Mouse (Mus musculus): ENCODE measurements around the gene Lrrn3. TPM values are rescaled to one million over a fixed set of nuclear protein-coding genes. Genes with fewer than 3 reads are reported as not detected.
A peak's percentile ranks its signal among the peaks of the same experiment; 100 is the strongest.

The Lrrn3 gene
- polyA plus RNA-seq, 1 experiment from 2014 or later: 118 TPM

DNA sequence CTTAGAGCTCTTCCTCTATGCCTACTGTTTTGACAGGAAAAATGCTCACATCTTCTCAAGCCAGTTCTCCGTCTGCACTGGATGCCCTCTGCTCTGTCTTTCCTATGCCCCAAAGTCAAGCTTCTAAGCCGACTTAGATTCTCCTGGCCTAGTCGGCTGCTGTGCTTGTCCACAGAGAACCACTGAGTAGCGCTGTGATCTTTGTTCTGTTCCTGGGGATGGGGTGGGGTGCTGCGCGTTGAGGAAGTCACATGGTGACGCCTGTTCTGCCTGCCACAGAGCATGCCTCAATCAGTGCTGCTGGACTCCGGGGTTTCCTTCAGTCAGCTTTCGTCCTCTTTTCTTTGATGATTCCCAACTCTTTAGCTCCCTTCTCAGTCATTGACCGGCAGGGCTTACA, 8.4 kb upstream of the Lrrn3 start:
- DNase-seq: peak; percentile 21
- Histone ChIP-seq H3K9ac (replicated peaks; ENCODE audit: low read length) (no peak overlapping the region), H3K4me2 (ENCODE audit: low read length) (no peak overlapping the region), H3K36me3 (ENCODE audit: control insufficient read depth, insufficient read depth, low read length) (no peaks in the 10 kb centered on the region), H3K4me3 (replicated peaks; ENCODE audit: low read depth, low read length) (no peak overlapping the region), H3K27me3 (ENCODE audit: control insufficient read depth, insufficient read depth, low read length) (no peaks in the 10 kb centered on the region), H3K9me3 (ENCODE audit: control insufficient read depth, low read length) (no peaks in the 10 kb centered on the region), H3K4me1 (ENCODE audit: control insufficient read depth, insufficient read depth, low read length) (no peaks in the 10 kb centered on the region), H3K27ac (replicated peaks; ENCODE audit: low read depth, low read length) (no peak overlapping the region)
- ATAC-seq (ENCODE audit: low FRiP score, low TSS enrichment): no peak
- WGBS: 41% methylated on average over 10 of the region's 10 CpGs

DNA sequence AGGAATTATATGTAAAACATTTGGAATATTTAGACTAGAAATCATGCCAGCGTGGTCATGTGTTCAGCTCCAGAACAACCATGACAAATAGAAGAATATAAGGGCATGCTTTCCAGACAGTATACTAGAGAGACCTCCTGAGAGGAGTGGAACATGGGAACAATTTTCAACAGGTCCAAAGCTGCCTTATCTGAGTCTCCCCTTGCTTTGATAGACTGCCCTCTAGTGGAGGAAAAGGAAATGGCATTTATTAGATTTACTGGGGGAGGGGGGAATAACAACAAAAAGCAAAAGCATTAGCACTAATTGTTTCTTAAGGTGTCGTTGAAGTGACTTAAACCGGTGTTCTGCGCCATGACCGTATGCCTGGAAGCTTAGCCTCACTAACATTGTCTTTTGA, 774 bp upstream of the Lrrn3 start:
- no peak overlapping the region for H3K4me3 ChIP-seq (replicated peaks; ENCODE audit: low read depth, low read length)
- no peak overlapping the region for H3K9ac ChIP-seq (replicated peaks; ENCODE audit: low read length)
- H3K4me2 ChIP-seq (ENCODE audit: low read length): no peak overlapping the region
- H3K27ac ChIP-seq (replicated peaks; ENCODE audit: low read depth, low read length): no peak overlapping the region
- no peaks in the 10 kb centered on the region for H3K36me3 ChIP-seq (ENCODE audit: control insufficient read depth, insufficient read depth, low read length)
- H3K27me3 ChIP-seq (ENCODE audit: control insufficient read depth, insufficient read depth, low read length): no peaks in the 10 kb centered on the region
- H3K4me1 ChIP-seq (ENCODE audit: control insufficient read depth, insufficient read depth, low read length): peaks cover 11% of the 10 kb centered on the region
- DNase-seq (peak; percentile 86), ATAC-seq (ENCODE audit: low FRiP score, low TSS enrichment) (no peak)
- no peaks in the 10 kb centered on the region for H3K9me3 ChIP-seq (ENCODE audit: control insufficient read depth, low read length)
- 28% methylated on average over 5 of the region's 5 CpGs for WGBS

DNA sequence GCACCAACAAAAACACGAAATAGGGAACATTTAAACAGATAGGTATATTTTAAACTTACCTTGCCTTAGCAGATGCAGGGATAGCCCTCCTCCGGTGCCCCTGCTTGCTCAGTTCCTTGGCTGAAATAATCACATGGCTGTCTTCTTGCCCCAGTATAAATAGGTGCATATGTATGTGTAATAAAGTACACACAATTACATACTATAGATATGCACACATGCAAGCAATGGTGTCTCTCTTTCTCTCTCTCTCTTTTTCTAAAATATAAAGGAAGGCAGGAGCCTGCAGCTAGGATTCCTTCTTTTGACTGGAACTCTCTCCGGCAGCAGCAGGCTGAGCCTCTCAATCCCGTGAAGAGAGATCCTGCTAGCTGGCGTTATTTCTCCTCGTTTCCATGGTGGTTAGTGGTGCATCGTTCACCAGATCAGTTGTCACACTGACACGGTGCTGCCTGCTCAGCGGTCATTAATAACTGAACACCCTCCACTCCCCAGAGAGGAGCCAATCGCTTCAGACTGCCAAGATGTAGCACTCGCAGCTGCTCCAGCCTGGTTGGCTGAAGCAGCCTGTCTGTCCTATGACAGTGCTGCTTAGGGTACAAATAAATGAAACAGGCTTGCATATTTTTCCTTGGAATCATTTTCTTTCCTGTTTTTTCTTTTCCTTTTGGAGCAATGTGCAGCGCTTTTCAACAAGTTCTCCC, 567 bp downstream of the Lrrn3 start:
- H3K27ac ChIP-seq (replicated peaks; ENCODE audit: low read depth, low read length): peak overlapping the region; percentile 93
- H3K27me3 ChIP-seq (ENCODE audit: control insufficient read depth, insufficient read depth, low read length): no peaks in the 10 kb centered on the region
- H3K4me3 ChIP-seq (replicated peaks; ENCODE audit: low read depth, low read length): peak overlapping the region; percentile 64
- 11% methylated on average over 12 of the region's 12 CpGs for WGBS
- no peaks in the 10 kb centered on the region for H3K36me3 ChIP-seq (ENCODE audit: control insufficient read depth, insufficient read depth, low read length)
- peak; percentile 91 for DNase-seq
- H3K4me2 ChIP-seq (ENCODE audit: low read length): peak overlapping the region; percentile 69
- peak overlapping the region; percentile 84 for H3K9ac ChIP-seq (replicated peaks; ENCODE audit: low read length)
- ATAC-seq (ENCODE audit: low FRiP score, low TSS enrichment): peak; percentile 92
- H3K9me3 ChIP-seq (ENCODE audit: control insufficient read depth, low read length): no peaks in the 10 kb centered on the region
- peaks cover 17% of the 10 kb centered on the region for H3K4me1 ChIP-seq (ENCODE audit: control insufficient read depth, insufficient read depth, low read length)

DNA sequence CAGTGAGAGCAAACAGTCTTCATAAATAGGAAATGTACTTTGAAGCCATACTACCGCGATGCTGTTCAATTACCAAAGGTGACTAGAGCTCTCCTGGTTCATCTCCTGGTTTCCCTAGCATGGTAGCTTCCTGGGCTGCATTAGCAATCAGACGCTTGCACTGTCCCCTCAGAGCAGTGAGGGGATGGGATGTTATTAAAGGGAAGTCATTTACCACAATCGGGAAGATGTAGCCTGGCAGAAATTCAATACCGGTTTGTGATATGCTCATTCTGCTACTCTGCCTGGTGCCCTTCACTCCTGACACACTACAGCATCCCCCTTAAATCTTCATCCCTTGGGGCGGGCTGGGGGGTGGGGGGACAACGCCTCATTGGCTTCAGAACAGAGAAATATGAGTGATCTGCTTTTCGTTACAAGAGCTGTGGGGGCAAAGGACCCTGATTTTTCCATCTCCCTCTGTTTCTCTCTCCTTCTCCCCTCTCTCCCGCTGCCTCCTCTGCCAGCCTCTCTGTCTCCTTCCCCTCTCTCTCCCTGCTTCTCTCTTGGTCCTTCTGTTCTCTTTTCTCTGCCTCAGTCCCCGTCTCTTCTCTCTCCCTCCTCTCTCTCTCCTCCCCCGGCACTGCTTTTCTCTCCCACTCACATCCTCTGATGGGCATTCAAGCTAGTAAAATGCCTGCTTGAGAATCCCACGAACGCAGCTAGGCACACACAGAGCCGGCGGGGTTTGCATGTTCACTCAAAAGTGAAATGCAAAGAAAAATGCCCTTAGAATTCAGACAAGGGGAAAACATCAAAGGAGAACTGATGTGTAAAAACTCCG, 1.3 kb downstream of the Lrrn3 start:
- Histone ChIP-seq H3K9ac (replicated peaks; ENCODE audit: low read length) (peak overlapping the region; percentile 84), H3K4me2 (ENCODE audit: low read length) (peak overlapping the region; percentile 69), H3K27ac (replicated peaks; ENCODE audit: low read depth, low read length) (peak overlapping the region; percentile 93), H3K36me3 (ENCODE audit: control insufficient read depth, insufficient read depth, low read length) (no peaks in the 10 kb centered on the region), H3K4me3 (replicated peaks; ENCODE audit: low read depth, low read length) (peak overlapping the region; percentile 64), H3K9me3 (ENCODE audit: control insufficient read depth, low read length) (no peaks in the 10 kb centered on the region), H3K27me3 (ENCODE audit: control insufficient read depth, insufficient read depth, low read length) (no peaks in the 10 kb centered on the region), H3K4me1 (ENCODE audit: control insufficient read depth, insufficient read depth, low read length) (peaks cover 17% of the 10 kb centered on the region)
- ATAC-seq (ENCODE audit: low FRiP score, low TSS enrichment) (peak; percentile 46), DNase-seq (peak; percentile 80)
- 10% methylated on average over 16 of the region's 16 CpGs for WGBS

DNA sequence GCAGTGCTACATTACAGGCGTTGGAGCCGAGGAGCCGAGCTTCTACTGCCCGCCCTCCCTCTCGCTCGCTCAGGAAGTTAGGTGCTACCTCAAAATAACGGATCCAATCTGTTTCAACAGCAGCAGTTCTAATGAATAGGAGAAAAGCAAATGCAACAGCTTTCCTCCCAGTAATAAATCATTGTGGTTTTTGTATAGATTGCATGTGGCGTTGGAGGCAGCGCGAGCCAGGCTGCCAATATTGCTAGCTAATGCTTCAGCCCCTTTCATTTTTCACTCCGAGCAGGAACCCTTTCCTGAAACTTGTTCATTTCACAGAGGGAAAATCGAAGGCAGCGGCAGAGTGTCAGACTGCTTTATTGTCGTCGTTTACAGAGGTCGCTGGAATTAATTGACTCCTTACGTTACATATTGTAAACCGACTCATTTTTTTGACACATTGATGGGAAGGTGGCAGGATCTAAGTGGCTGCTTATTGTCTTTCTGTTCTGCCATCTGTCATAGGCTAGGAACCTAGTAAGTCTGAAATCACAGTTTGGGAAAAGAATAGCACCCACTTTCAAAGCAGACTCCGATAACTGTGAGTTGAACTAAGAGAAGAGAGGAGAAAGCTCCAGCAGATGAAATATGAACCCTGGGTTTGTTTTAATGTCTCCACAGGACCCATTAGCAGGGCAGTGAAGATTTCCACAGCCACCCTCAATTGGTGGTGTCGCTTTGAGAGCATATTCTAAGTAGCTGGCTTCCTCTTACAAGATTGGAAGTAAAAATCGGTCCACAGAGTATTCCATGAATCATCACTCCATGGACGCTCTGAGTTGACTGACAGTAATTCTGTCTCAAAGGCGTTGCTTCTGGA, 2.4 kb downstream of the Lrrn3 start:
- Histone ChIP-seq H3K27me3 (ENCODE audit: control insufficient read depth, insufficient read depth, low read length) (no peaks in the 10 kb centered on the region), H3K9me3 (ENCODE audit: control insufficient read depth, low read length) (no peaks in the 10 kb centered on the region), H3K9ac (replicated peaks; ENCODE audit: low read length) (peak overlapping the region; percentile 84), H3K4me2 (ENCODE audit: low read length) (peak overlapping the region; percentile 69), H3K36me3 (ENCODE audit: control insufficient read depth, insufficient read depth, low read length) (no peaks in the 10 kb centered on the region), H3K27ac (replicated peaks; ENCODE audit: low read depth, low read length) (peak overlapping the region; percentile 93), H3K4me1 (ENCODE audit: control insufficient read depth, insufficient read depth, low read length) (peaks cover 17% of the 10 kb centered on the region), H3K4me3 (replicated peaks; ENCODE audit: low read depth, low read length) (peak overlapping the region; percentile 64)
- DNase-seq (peak; percentile 67), ATAC-seq (ENCODE audit: low FRiP score, low TSS enrichment) (no peak)
- 23% methylated on average over 23 of the region's 23 CpGs for WGBS

DNA sequence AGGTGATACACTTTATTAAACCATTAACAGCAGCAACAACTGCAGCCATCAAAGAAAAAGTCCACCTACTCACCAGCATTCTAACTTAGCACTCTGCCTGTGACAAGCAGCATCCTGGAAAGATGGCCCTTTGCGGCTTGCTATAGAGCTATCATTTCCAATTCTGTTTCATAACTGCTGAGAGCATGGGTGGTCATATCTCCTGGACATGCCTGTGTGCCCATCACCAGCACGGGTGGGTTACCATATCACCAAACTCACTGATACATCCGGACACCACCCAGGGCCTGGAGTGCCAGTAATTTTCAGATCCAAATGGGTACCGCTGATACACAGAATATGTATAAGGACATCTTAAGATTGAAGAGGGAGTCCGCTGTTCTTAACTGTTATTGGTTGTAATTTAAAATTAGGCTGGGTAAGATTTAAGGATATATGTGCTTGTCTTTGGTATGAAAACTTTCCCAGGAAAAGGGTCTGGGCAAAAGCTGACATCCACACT, 3.1 kb downstream of the Lrrn3 start:
- WGBS: 81% methylated on average over 5 of the region's 5 CpGs

DNA sequence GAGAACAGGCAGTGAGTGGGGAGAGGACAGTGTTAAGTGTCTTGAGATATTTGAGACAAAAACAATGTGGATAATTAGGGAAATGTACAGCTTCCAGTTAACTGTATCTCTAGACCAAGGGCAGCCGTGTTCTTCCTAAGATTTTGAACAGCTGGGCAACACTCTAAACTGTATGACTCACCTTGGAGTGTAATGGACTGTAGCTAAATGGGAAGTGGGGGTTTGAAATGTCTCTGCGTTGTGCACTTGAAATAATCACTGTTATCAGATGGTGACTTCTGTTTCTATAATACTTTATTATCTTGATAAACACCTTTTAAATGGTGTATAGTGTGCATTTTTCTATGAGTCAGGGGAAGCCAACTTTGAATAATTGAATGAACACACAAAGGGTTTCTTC, 4.7 kb downstream of the Lrrn3 start:
- no peak overlapping the region for H3K27ac ChIP-seq (replicated peaks; ENCODE audit: low read depth, low read length)
- no peaks in the 10 kb centered on the region for H3K9me3 ChIP-seq (ENCODE audit: control insufficient read depth, low read length)
- ATAC-seq (ENCODE audit: low FRiP score, low TSS enrichment) (no peak), DNase-seq (no peak)
- H3K4me3 ChIP-seq (replicated peaks; ENCODE audit: low read depth, low read length): no peak overlapping the region
- H3K4me2 ChIP-seq (ENCODE audit: low read length): peak overlapping the region; percentile 69
- no peak overlapping the region for H3K9ac ChIP-seq (replicated peaks; ENCODE audit: low read length)
- H3K4me1 ChIP-seq (ENCODE audit: control insufficient read depth, insufficient read depth, low read length): peaks cover 17% of the 10 kb centered on the region
- no peaks in the 10 kb centered on the region for H3K36me3 ChIP-seq (ENCODE audit: control insufficient read depth, insufficient read depth, low read length)
- 81% methylated on average over 2 of the region's 2 CpGs for WGBS
- H3K27me3 ChIP-seq (ENCODE audit: control insufficient read depth, insufficient read depth, low read length): no peaks in the 10 kb centered on the region

More for the DNA sequence above, 3.1 kb downstream of the Lrrn3 start:
- H3K9ac ChIP-seq (replicated peaks; ENCODE audit: low read length): peak overlapping the region; percentile 84
- no peaks in the 10 kb centered on the region for H3K27me3 ChIP-seq (ENCODE audit: control insufficient read depth, insufficient read depth, low read length)
- no peaks in the 10 kb centered on the region for H3K36me3 ChIP-seq (ENCODE audit: control insufficient read depth, insufficient read depth, low read length)
- no peak for ATAC-seq (ENCODE audit: low FRiP score, low TSS enrichment)
- H3K9me3 ChIP-seq (ENCODE audit: control insufficient read depth, low read length): no peaks in the 10 kb centered on the region
- H3K4me2 ChIP-seq (ENCODE audit: low read length): peak overlapping the region; percentile 69
- peak overlapping the region; percentile 64 for H3K4me3 ChIP-seq (replicated peaks; ENCODE audit: low read depth, low read length)
- DNase-seq: peak; percentile 36
- peaks cover 17% of the 10 kb centered on the region for H3K4me1 ChIP-seq (ENCODE audit: control insufficient read depth, insufficient read depth, low read length)
- H3K27ac ChIP-seq (replicated peaks; ENCODE audit: low read depth, low read length): peak overlapping the region; percentile 93

DNA sequence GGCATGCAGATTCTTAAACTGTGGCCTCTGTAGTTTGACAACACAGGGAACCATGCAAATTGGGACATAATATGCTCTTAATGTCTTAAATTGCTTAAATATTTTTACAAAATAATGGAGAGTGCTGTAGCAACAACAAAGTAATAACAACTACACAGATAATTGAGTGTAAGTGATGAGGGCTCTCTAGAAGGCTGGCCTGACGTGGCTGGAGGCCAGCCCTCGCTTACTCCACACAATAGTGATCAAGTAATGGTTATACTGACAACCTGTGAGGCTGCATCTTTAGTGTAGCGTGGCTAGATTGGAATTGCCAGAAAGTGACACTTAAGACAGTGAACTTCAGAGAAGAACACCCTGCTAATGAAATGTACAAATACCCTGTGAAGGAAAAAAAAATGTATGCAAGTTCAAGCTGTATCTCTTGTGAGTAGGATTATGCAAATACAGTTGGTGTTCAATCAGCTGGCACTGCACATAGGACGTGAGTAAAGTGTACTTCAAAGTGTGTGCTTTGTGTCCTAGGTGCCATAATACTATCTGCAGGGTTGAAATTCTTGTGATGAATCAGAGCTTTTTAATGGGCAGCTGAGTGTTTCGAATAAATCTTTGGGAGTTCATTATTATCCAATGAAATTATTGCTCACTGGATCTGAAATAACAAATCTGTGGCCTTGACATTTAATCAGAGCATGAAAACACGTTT, 17.0 kb downstream of the Lrrn3 start:
- peak; percentile 29 for DNase-seq
- WGBS: 48% methylated on average over 6 of the region's 6 CpGs

More for the DNA sequence above, 17.0 kb downstream of the Lrrn3 start:
- Histone ChIP-seq H3K4me1 (ENCODE audit: control insufficient read depth, insufficient read depth, low read length) (peaks cover 11% of the 10 kb centered on the region; the same call in 1 of the 2 replicates), H3K27me3 (ENCODE audit: control insufficient read depth, insufficient read depth, low read length) (no peaks in the 10 kb centered on the region), H3K4me3 (replicated peaks; ENCODE audit: low read depth, low read length) (no peak overlapping the region), H3K27ac (replicated peaks; ENCODE audit: low read depth, low read length) (no peak overlapping the region), H3K36me3 (ENCODE audit: control insufficient read depth, insufficient read depth, low read length) (no peaks in the 10 kb centered on the region), H3K4me2 (ENCODE audit: low read length) (no peak overlapping the region), H3K9me3 (ENCODE audit: control insufficient read depth, low read length) (no peaks in the 10 kb centered on the region), H3K9ac (replicated peaks; ENCODE audit: low read length) (no peak overlapping the region)
- ATAC-seq (ENCODE audit: low FRiP score, low TSS enrichment): no peak

Data from midbrain, embryonic 14.5 days (tissue).